Mouse (Mus musculus): Measurements from ENCODE around the gene Mxd3. TPM values are rescaled to one million over a fixed set of nuclear protein-coding genes. Genes with fewer than 3 reads are reported as not detected.

Mxd3 gene
- polyA plus RNA-seq (2012; rRNA removed), result 10.4 and 11.5 TPM in 2 replicates

DNA sequence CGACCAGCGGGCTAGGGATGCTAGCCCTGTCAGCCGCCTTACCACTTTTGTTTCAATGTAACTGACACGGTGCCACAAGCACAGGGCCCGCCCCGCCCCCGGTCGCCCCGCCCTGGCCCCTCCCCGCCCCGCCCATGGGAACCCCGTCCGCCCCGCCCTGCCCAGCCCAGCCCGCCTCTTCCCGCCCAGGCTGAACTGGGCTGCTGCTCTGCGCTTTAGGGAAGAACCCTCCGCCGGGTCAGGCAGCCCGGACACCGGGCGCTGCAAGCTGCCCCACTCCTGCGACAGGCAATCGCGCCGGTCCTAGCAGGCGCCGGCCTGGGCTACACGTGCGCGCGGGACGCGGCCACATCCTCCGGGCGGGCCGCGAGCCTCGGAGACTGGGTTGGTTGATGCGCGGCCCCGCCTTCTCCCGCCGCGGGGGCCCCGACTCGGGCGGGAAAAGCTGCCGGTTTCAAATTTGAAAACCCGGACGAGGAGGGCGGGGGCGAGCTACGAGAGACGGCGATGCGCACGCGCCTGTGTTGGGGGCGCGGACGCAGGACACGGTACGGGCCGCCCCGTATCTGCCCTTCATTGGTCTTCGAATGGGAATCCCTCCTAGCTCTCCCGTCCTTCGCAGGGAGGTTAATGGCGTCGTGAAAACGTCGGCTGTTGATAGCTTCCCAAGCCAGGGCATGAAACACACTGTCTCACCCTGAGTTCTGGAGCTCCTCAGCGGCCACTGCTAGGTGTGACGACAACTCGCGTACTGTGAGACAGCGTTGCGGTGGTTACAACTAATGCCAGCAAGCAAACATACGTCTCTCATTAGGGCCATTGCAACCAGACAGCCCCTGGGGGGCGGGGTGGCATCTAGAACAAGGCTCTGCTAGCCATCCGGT, at the start of gene Mxd3:
Gene Mxd3, minus strand, starts transcription at position 141 of the 884 bp plus-strand sequence.

DNA sequence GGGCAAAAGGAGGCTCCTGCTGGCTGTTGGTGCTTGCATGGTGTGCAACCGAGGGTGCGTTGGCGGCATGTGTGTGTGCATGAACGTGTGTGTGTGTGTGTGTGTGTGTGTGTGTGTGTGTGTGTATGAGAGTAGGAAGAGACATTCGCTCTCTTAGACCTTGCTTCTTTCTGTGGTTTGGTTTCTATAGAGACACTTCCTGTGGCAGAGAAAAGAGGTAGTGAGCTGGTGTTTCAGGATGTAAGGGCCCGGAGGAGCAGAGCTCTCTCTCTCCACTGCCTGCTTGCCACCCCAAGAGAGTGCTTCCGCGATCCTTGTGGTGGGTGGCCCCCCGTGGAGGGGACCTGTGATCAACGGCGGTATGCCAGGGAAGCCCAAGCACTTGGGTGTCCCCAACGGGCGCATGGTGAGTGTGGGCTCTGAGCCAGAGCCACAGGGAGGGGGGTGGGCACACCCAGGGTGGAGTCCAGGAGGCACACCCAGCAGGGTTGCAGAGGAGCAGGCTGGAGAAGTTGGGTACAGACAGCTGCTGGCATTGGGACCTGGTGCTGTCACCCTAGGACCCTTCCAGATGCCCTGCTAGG, 40.0 kb upstream of the Mxd3 start, which contains the start of gene Rgs14:
Gene Rgs14, plus strand, starts transcription at position 202 of the 584 bp plus-strand sequence.

DNA sequence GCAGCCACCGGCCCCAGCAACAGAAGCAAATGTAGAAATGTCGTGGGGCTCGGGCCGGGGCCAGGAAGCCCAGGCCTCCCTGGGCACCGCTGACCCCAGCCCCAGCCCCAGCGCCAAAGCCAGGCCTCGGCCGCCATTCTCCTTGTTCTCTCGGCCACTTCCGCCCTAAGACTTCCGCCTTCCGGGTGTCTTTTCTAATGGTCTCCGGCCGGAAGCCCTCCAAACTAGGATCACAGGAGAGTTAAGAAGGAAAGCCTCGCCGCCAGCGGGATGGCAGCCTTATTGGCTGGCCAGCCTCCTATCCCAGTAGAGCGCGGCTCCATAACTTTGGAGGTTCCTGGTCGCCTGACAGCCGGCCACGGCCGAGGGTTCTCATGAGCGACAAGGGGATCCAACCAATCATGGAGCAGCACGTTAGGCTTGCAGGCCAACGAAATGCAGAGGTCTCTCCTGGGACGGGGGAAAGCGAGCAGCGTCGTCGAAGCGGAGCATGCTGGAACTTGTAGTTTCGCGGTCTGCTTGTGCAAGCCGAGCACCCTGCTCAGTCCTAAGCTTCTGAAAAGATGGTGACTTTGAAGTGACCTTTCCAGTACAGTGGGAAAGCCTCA, 32.9 kb upstream of the Mxd3 start, which contains the start of gene Lman2:
Gene Lman2, minus strand, starts transcription at position 331 of the 608 bp plus-strand sequence.

DNA sequence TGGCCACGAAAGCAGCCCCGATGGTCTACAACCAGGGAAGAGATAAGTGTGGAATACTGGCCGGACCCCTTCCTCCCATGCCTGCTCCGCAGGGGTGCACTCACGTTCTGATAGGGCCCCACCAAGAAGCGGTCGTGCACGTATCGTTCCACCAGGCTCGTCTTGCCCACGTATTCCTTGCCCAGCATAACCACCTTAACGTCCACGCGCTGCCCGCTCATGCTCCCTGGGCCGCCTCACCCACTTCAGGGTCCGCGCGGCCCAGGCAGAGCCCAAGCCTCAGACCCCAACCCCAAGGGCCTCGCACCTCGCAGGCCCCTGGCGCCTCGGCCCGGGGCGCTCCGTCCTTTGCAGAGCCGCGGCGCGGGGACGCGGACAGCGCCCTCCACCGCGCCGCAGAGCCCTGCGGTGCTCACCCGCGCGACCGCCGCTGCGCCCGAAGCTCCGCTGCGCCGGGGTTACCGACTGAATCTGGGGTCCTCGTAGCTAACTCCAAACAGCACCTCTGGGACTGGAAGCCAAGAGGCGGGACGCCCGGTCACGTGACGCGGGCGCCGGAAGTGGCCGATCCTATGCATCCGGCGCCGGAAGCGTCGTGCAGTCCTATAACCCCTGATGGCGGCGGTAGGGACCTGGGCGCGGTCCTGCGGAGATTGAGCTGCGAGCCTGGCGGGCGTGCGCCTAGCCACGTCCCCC, 8.0 kb downstream of the Mxd3 start, which contains the start of gene Rab24:
Gene Rab24, minus strand, starts transcription at position 513 of the 696 bp plus-strand sequence.

DNA sequence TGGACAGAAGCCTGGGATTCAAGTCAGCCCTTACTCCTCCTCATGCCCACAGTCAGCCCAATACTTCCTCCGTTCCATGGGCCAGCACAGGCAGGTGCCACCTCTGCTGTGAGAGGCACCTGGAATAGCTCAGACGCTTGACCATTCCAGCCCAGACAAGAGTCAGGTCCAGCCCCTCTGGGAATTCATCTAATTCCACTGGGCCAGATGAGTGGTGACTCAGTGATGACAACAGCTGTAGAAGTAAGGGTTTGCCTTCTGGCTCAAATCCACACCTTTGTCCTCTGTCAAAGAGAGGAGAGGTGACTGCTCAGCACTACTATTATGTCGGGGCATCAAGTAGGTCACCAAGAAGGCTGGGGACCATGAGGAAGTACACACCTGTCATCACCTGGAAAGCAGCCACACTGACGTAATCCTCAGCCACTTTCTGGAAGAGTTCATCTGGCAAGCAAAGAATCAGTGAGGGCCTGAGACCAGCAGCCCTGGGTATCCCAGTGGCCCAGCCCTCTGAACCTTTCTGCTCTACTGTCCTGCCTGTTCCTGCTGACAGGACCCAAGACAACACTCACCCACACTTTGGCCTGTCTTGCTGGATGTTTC, 9.6 kb downstream of the Mxd3 start, which contains the start of gene Prelid1:
Gene Prelid1, plus strand, starts transcription at position 570 of the 603 bp plus-strand sequence.

Other genes with a start within 250 kb of the Mxd3 start
- gene Uimc1, start 229.5 kb downstream of the Mxd3 start, polyA plus RNA-seq (2012; rRNA removed), result 1.9 and 2.7 TPM in 2 replicates
- gene Zfp346, start 224.5 kb downstream of the Mxd3 start, polyA plus RNA-seq (2012; rRNA removed), result 9.0 and 10.5 TPM in 2 replicates
- gene Gm17617, start 196.3 kb downstream of the Mxd3 start, polyA plus RNA-seq (2012; rRNA removed), result not detected in 2 replicates
- gene Fgfr4, start 177.2 kb downstream of the Mxd3 start, polyA plus RNA-seq (2012; rRNA removed), result 22.1 and 31.2 TPM in 2 replicates
- gene Nsd1, start 120.0 kb downstream of the Mxd3 start, polyA plus RNA-seq (2012; rRNA removed), result 10.7 and 13.2 TPM in 2 replicates
- 566 and 652 TPM in 2 replicates for gene Prelid1, start 9.3 kb downstream of the Mxd3 start, polyA plus RNA-seq (2012; rRNA removed)
- gene Rab24, start 7.9 kb downstream of the Mxd3 start, polyA plus RNA-seq (2012; rRNA removed), result 75.2 and 86.3 TPM in 2 replicates
- 99.2 and 117 TPM in 2 replicates for gene Lman2, start 33.0 kb upstream of the Mxd3 start, polyA plus RNA-seq (2012; rRNA removed)
- 4.9 and 5.9 TPM in 2 replicates for gene Rgs14, start 39.9 kb upstream of the Mxd3 start, polyA plus RNA-seq (2012; rRNA removed)
- gene Slc34a1, start 68.4 kb upstream of the Mxd3 start, polyA plus RNA-seq (2012; rRNA removed), result 1.0 and 1.6 TPM in 2 replicates
- not detected in 2 replicates for gene Pfn3, start 85.4 kb upstream of the Mxd3 start, polyA plus RNA-seq (2012; rRNA removed)
- gene F12, start 97.0 kb upstream of the Mxd3 start, polyA plus RNA-seq (2012; rRNA removed), result 0.40 and 0.46 TPM in 2 replicates
- 66.0 and 66.1 TPM in 2 replicates for gene Grk6, start 115.2 kb upstream of the Mxd3 start, polyA plus RNA-seq (2012; rRNA removed)
- 9.9 and 10.6 TPM in 2 replicates for gene Prr7, start 134.4 kb upstream of the Mxd3 start, polyA plus RNA-seq (2012; rRNA removed)
- gene Dbn1, start 158.3 kb upstream of the Mxd3 start, polyA plus RNA-seq (2012; rRNA removed), result 36.7 and 36.9 TPM in 2 replicates
- gene Pdlim7, start 183.9 kb upstream of the Mxd3 start, polyA plus RNA-seq (2012; rRNA removed), result 178 and 184 TPM in 2 replicates
- gene Dok3, start 199.5 kb upstream of the Mxd3 start, polyA plus RNA-seq (2012; rRNA removed), result 16.3 and 16.8 TPM in 2 replicates
- gene Ddx41, start 206.8 kb upstream of the Mxd3 start, polyA plus RNA-seq (2012; rRNA removed), result 66.3 and 71.4 TPM in 2 replicates
- gene Fam193b, start 241.3 kb upstream of the Mxd3 start, polyA plus RNA-seq (2012; rRNA removed), result 87.1 and 98.0 TPM in 2 replicates
- 65.8 and 80.9 TPM in 2 replicates for gene Tmed9, start 243.9 kb upstream of the Mxd3 start, polyA plus RNA-seq (2012; rRNA removed)

Data from colon, adult 2 months (tissue).